Mouse (Mus musculus): Measurements from ENCODE around the gene Pank2. TPM values are rescaled to one million over a fixed set of nuclear protein-coding genes. Genes with fewer than 3 reads are reported as not detected.

The Pank2 gene
- polyA plus RNA-seq, 1 experiment: 49.3 TPM

DNA sequence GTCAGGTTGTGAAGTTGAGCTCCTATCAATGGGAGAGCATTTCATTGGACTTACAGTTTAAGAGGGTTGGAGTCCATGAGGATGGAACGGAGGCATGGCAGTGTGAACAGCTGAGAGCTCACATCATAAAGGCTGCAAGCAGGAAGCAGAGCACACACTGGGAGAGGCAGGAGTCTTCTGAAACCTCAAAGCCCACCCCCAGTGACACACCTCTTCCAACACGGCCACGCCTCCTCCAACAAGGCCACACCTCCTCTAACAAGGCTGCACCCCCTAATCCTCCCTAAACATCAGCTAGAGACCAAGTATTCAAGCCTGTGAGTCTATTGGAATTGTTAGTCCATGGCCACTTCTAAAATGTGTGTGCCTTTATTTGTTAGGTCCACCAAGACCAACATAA lies 6.6 kb upstream of the Pank2 start:
- TF ChIP-seq POLR2A (IDR thresholded peaks at IDR 0.05; ENCODE audit: borderline replicate concordance, low read depth, low read length): no peak
- H3K4me1 ChIP-seq (ENCODE audit: control insufficient read depth, insufficient read depth, low read length): peaks cover 17% of the 10 kb centered on the region
- no peak overlapping the region for H3K4me3 ChIP-seq (ENCODE audit: insufficient read depth, low read length)
- H3K27ac ChIP-seq (ENCODE audit: insufficient read depth, low read depth, low read length): no peak overlapping the region

DNA sequence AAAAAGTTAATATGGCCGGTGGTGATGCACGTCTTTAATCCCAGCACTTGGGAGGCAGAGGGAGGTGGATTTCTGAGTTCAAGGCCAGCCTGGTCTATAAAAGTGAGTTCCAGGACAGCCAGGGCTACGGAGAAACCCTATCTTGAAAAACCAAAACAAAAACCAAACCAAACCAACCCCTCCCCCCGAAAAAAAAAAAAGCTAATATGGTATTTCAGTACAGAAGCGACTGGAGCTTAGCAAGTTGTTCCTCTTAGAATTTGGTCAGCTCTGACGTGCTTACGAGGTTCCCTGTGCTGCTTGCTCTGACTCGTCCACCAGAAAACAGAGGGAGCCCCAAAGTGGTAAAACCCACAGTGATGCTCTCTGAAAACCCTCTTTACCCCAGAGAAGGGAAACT lies 3.6 kb upstream of the Pank2 start:
- Histone ChIP-seq H3K27ac (ENCODE audit: insufficient read depth, low read depth, low read length) (no peak overlapping the region), H3K4me1 (ENCODE audit: control insufficient read depth, insufficient read depth, low read length) (peaks cover 7% of the 10 kb centered on the region)
- TF ChIP-seq POLR2A (IDR thresholded peaks at IDR 0.05; ENCODE audit: borderline replicate concordance, low read depth, low read length) (no peak), CTCF (IDR thresholded peaks at IDR 0.05; ENCODE audit: low read depth, low read length) (no peak)

DNA sequence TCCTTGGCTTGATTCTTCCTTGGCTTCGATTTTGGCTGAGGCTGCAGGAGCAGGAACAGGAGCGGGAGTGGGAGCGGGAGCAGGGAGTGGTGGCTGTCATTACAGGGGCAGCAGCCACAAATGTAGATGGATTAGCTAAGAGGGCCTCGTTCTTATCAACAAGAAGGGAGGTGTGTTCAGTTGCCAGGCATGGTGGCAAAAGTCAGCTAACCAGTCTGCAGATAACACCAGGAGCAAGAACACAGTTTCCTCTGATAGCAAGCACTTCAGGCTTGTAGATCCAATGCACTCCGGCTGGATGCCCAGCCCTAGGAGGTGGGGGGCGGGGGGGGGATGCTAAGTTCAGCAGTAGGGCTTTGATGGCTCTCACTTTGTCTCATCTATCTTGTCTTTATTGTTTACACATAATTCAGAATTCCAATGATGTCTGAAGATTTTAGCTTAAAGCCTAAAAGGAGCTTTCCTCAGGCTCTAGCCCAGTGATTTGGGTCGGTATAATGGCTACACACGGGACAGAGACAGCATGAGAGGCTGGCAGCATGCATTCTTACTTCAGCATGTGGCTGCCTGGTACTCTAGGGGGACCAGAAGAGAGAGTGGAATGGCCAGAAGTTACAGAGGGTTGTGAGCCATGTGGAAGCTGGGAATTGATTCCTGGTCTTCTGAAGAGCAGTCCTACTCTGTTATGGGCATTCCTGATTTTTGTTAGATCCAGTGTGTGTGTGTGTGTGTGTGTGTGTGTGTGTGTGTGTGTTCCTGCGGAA lies 1.6 kb upstream of the Pank2 start:
- no peak for TF ChIP-seq CTCF (IDR thresholded peaks at IDR 0.05; ENCODE audit: low read depth, low read length)
- H3K4me3 ChIP-seq (ENCODE audit: insufficient read depth, low read length): no peak overlapping the region

More for the DNA sequence above, 3.6 kb upstream of the Pank2 start:
- H3K4me3 ChIP-seq (ENCODE audit: insufficient read depth, low read length): no peak overlapping the region

DNA sequence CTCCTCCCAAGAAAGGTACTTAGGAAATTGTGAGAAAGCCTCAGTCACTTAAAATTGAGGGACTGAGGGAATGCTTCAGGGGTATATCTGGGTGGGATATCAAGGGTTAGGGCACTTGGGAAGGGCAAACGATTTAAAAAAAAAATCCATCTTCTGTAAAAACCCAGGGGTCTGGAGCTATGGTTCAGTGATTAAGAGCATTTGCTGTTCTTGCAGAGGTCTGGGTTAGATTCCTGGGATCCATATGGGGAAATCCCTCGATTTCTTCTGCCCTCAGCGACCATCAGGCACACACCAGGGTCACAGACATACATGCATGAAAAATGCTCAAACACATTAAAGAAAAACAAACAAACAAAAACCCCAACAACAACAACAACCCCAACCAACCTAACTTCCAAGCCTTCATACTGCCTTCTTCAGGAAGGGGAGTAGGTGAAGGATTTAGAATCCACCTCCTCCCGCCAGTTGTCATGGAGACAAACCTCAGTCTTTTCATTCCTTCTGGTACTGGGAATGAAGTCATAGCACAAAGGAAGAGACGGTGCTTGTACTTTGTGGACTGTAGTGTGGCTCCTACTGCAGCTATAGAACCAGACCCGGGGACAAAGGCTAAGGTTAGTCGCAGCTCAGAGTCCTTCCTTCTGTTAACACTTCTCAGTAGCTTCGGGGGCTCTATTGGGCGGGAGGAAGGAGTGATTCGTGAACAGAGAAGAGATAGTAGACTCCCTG lies 648 bp upstream of the Pank2 start:
- Histone ChIP-seq H3K4me3 (ENCODE audit: insufficient read depth, low read length) (peak overlapping the region; percentile 68), H3K27ac (ENCODE audit: insufficient read depth, low read depth, low read length) (peak overlapping the region; percentile 15; the same call in 1 of the 2 replicates), H3K4me1 (ENCODE audit: control insufficient read depth, insufficient read depth, low read length) (peaks cover 14% of the 10 kb centered on the region)
- TF ChIP-seq CTCF (IDR thresholded peaks at IDR 0.05; ENCODE audit: low read depth, low read length): no peak
- TF ChIP-seq POLR2A (IDR thresholded peaks at IDR 0.05; ENCODE audit: borderline replicate concordance, low read depth, low read length): no peak

More for the DNA sequence above, 1.6 kb upstream of the Pank2 start:
- Histone ChIP-seq H3K27ac (ENCODE audit: insufficient read depth, low read depth, low read length) (no peak overlapping the region), H3K4me1 (ENCODE audit: control insufficient read depth, insufficient read depth, low read length) (peaks cover 14% of the 10 kb centered on the region)

DNA sequence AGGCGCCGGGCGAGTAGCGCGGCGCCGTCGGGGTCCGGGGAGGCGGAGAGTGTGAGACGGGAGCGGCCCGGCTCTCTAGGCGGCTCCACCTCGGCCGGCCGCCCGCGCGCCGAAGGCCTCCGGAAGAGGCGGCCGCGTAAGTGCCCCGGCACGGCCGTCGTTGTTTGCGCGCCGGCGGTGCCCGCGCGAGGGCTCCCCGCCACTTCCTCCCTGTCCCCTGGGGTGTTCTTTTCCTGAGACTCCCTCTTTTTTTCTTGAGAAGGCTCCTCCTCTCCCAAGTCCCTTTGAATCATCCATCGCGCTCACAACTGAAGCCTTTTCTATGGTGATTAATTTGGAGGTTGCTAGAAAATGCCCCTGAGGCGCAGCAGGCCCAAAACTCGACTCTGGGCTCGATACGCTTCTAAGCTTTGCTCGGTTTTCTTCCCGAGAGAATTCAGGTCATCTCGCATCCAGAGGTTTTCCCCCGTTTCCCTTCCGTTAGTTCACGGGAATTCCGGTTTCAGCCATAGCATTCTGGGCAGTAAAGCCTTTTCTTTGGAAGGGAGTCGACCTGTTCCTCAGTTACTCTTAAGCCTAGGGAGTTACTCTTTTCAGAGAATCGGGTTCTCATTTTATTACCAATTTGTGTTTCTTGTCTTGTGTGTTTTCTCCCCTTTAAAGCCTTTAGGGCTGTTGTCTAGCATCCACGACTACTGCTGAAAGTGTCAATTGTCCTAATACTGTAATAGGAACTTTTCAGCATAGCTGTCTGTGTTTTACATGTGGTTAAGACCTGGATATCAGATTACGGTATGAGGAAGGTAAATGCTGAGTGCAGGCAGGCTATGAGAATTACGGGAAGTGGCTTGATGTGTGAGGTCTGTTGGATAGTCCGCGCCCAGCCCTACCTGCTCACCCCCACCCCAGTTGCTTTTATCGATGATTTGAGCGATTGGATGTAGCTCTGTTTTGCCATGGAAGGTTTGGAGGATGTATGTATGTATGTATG lies 680 bp downstream of the Pank2 start:
- peak overlapping the region; percentile 81 for H3K27ac ChIP-seq (ENCODE audit: insufficient read depth, low read depth, low read length)
- H3K4me3 ChIP-seq (ENCODE audit: insufficient read depth, low read length): peak overlapping the region; percentile 65
- peaks cover 14% of the 10 kb centered on the region for H3K4me1 ChIP-seq (ENCODE audit: control insufficient read depth, insufficient read depth, low read length)
- TF ChIP-seq CTCF (IDR thresholded peaks at IDR 0.05; ENCODE audit: low read depth, low read length) (peak; percentile 25; the same call in 1 of the 2 replicates), POLR2A (IDR thresholded peaks at IDR 0.05; ENCODE audit: borderline replicate concordance, low read depth, low read length) (0 out of 2 replicates have a peak, but pooled peaks have one; percentile 29)

DNA sequence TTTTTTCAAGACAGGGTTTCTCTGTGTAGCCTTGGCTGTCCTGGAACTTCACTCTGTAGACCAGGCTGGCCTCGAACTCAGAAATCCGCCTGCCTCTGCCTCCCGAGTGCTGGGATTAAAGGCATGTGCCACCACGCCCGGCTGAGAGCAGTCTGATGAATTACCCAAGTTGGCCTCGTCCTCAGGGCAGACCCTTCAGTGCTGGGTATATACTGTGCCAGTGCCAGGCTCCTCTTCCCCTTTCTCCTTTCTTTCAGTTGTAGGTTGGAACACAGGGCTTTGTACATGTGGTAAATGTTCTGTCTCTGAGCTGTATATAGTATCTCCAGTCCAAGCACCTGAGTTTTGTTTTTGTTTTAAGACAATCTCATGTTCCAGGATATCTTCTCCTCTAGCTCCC lies 1.7 kb downstream of the Pank2 start:
- H3K4me3 ChIP-seq (ENCODE audit: insufficient read depth, low read length): peak overlapping the region; percentile 46
- peaks cover 14% of the 10 kb centered on the region for H3K4me1 ChIP-seq (ENCODE audit: control insufficient read depth, insufficient read depth, low read length)
- TF ChIP-seq CTCF (IDR thresholded peaks at IDR 0.05; ENCODE audit: low read depth, low read length): no peak
- no peak for TF ChIP-seq POLR2A (IDR thresholded peaks at IDR 0.05; ENCODE audit: borderline replicate concordance, low read depth, low read length)
- H3K27ac ChIP-seq (ENCODE audit: insufficient read depth, low read depth, low read length): no peak overlapping the region

DNA sequence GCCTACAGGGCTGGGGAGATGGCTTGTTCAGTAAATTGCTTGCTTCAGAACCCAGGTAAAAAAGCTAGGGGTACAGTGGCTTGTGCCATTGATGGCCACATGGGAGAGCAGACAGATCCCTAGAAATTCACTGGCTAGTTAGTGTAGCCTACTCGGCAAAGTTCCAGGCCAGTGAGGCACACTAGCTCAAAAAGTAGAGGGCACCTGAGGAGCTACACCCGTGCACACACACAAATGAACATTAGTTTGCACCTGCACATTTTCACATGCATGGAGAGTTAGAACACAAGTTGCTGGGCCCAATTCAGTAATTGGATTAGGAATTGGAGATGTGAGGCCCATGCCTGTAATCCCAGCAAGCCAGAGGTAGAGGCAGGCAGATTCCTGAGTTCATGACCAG lies 2.8 kb downstream of the Pank2 start:
- TF ChIP-seq POLR2A (IDR thresholded peaks at IDR 0.05; ENCODE audit: borderline replicate concordance, low read depth, low read length): no peak
- TF ChIP-seq CTCF (IDR thresholded peaks at IDR 0.05; ENCODE audit: low read depth, low read length): no peak
- Histone ChIP-seq H3K4me3 (ENCODE audit: insufficient read depth, low read length) (no peak overlapping the region), H3K27ac (ENCODE audit: insufficient read depth, low read depth, low read length) (no peak overlapping the region), H3K4me1 (ENCODE audit: control insufficient read depth, insufficient read depth, low read length) (peaks cover 14% of the 10 kb centered on the region)

DNA sequence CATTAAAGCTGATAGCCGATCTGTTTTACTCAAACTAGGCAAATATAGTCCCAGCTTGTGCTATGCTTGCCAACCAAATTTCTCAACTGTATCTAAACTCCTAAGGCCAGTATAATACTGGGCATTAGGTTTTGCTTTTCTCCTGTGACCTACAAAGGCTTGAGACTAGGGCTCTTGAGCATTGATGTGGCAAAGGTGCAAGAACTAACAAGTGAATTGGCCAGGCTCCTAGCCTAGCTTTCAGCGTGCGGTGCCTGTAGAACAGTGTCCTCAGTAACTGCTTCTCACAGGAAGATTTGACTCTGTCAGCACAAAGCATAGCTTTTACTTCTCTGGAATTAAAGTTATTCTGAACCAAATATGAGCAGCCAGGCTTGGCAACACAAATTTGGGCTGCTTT lies 13.2 kb downstream of the Pank2 start:
- TF ChIP-seq POLR2A (IDR thresholded peaks at IDR 0.05; ENCODE audit: borderline replicate concordance, low read depth, low read length) (no peak), CTCF (IDR thresholded peaks at IDR 0.05; ENCODE audit: low read depth, low read length) (no peak)
- Histone ChIP-seq H3K4me3 (ENCODE audit: insufficient read depth, low read length) (no peak overlapping the region), H3K4me1 (ENCODE audit: control insufficient read depth, insufficient read depth, low read length) (peaks cover 2% of the 10 kb centered on the region; the same call in 1 of the 2 replicates), H3K27ac (ENCODE audit: insufficient read depth, low read depth, low read length) (no peak overlapping the region)

DNA sequence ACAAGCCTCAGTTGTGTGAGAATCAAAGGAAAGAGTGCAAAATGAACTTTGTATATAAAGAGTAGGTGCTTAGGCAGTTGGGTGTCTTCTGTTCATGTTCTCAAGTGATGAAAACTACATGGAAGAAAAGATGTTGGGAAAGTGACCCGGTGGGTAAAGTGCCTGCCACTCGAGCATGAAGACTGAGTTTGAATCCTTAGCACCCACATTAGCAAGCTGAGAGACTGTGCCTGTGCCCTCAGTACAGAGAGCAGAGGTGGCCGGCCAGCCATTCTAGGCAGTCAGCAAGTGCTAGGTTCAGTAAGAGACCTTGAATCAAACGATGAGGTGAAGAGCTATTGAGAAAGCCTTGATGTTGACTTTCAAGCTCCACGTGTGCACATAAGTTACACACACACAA lies 14.4 kb downstream of the Pank2 start:
- Histone ChIP-seq H3K4me3 (ENCODE audit: insufficient read depth, low read length) (no peak overlapping the region), H3K4me1 (ENCODE audit: control insufficient read depth, insufficient read depth, low read length) (no peaks in the 10 kb centered on the region), H3K27ac (ENCODE audit: insufficient read depth, low read depth, low read length) (no peak overlapping the region)
- TF ChIP-seq CTCF (IDR thresholded peaks at IDR 0.05; ENCODE audit: low read depth, low read length) (no peak), POLR2A (IDR thresholded peaks at IDR 0.05; ENCODE audit: borderline replicate concordance, low read depth, low read length) (no peak)

Data from bone marrow macrophage, adult 2 months (primary cell).